Mouse (Mus musculus): ENCODE results near the gene Cbx5.

Cbx5 gene

GRCm38 (mm10) chr15:103239685-103240159 is at the start of gene Cbx5:
Cbx5 (minus strand) TSS chr15:103239816.
- DNase-seq (ENCODE audit: low spot score in 2 of 2): peak; percentile 91 to 95

GRCm38 (mm10) chr15:103285778-103286417 is 46.3 kb upstream of the Cbx5 start:
- no peak for DNase-seq (ENCODE audit: low spot score in 2 of 2)

GRCm38 (mm10) chr15:103284647-103285046 is 45.0 kb upstream of the Cbx5 start:
- no peak for DNase-seq (ENCODE audit: low spot score in 2 of 2)

DNA sequence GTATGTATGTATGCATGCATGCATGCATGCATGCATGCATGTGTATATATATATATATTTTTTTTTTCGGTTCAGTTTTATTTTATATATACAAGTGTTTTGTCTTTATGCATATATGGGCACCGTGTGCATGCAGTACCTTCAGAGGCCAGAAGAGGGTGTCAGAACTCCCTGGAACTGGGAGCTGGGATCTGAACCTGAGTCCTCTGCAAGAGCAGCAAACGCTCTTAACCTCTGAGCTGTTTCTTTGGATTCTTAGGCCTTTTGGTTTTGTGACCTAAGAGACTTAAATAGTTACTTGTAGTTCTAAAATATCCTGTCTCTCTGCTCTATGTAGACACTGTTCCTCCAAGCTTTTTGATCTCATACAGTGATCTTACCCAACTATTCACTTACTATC is 44.5 kb upstream of the Cbx5 start:
- DNase-seq (ENCODE audit: low spot score in 2 of 2): peak in 1 of 2 experiments; percentile 47

- no peak for DNase-seq (ENCODE audit: low spot score in 2 of 2)
Observed at GRCm38 (mm10) chr15:103281465-103282205, 42.0 kb upstream of the Cbx5 start.

GRCm38 (mm10) chr15:103280817-103281464 is 41.3 kb upstream of the Cbx5 start:
- DNase-seq (ENCODE audit: low spot score in 2 of 2): no peak

GRCm38 (mm10) chr15:103279750-103280149 is 40.1 kb upstream of the Cbx5 start:
- peak in 1 of 2 experiments; percentile 44 for DNase-seq (ENCODE audit: low spot score in 2 of 2)

DNA sequence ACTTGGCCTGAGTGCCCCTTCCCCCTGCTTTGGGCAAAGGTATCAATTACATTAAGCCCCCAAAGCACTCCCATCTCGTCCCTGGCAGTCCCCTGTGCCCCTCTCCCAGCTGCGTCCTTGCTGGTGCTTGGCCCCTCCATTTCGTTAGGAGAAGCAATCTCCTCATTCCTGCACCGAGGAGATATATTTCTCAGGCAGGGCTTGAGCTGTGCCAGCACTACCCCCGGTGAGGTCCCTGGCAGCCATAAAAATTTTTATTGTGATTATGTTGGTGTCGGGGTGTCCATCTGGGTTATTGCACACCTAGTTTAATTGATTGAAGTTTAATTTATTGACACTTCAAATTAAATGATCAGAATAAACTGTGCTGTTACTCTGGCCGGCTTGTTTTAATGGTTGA is 38.3 kb upstream of the Cbx5 start:
- no peak for DNase-seq (ENCODE audit: low spot score in 2 of 2)

- peak in 1 of 2 experiments; percentile 25 for DNase-seq (ENCODE audit: low spot score in 2 of 2)
Observed at GRCm38 (mm10) chr15:103275943-103276342, 36.3 kb upstream of the Cbx5 start.

- peak; percentile 89 to 95 for DNase-seq (ENCODE audit: low spot score in 2 of 2)
Observed at GRCm38 (mm10) chr15:103272419-103273279, 33.0 kb upstream of the Cbx5 start, which contains the start of gene Copz1. Copz1 (plus strand) TSS chr15:103272714.

- DNase-seq (ENCODE audit: low spot score in 2 of 2): no peak
Observed at GRCm38 (mm10) chr15:103268903-103269302, 29.3 kb upstream of the Cbx5 start.

GRCm38 (mm10) chr15:103264794-103265193 is 25.2 kb upstream of the Cbx5 start:
- DNase-seq (ENCODE audit: low spot score in 2 of 2): no peak

DNA sequence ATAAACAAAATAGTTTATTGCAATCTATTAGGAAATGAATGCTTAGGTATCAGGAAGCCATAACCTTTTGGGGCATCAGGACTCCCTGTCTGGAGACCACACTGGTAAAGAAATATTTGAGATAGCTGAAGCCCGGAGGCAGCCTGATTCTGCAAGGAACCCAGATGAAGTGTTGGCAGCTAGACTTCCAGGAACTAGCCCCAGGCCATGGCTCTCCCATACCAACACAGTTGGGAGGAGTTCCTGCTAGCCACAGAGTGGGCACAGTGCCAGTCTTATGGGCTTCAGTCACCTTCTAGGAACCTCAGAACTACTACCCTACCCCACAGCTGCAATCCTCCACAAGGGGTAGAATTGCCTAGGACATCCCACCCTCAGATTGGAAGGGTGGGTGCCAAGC is 20.4 kb upstream of the Cbx5 start:
- DNase-seq (ENCODE audit: low spot score in 2 of 2): no peak

DNA sequence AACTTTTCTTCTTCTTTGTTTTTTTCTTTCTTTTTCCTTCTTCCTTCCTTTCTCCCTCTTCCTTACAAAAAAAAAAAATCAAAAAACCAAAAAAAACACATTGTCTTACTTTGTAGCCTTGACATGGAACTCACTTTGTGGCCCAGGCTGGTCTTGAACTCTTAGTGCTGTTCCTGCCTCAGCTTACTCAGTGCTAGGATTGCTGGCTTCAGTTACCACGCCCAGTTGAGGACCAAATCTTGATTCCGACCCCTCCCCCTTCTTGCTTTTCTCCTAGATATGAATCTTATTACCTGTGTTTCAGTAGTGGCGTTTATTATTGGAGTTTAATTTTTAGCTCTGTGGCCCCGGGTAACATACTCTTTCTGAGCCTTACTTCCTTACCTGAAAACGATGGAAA is 19.5 kb upstream of the Cbx5 start:
- no peak for DNase-seq (ENCODE audit: low spot score in 2 of 2)

- DNase-seq (ENCODE audit: low spot score in 2 of 2): peak; percentile 64 to 66
Observed at GRCm38 (mm10) chr15:103257790-103258728, 18.4 kb upstream of the Cbx5 start, which contains the start of gene Nfe2. Nfe2 (minus strand) TSS chr15:103258403.

GRCm38 (mm10) chr15:103256210-103256986 is 16.8 kb upstream of the Cbx5 start:
- DNase-seq (ENCODE audit: low spot score in 2 of 2): no peak

DNA sequence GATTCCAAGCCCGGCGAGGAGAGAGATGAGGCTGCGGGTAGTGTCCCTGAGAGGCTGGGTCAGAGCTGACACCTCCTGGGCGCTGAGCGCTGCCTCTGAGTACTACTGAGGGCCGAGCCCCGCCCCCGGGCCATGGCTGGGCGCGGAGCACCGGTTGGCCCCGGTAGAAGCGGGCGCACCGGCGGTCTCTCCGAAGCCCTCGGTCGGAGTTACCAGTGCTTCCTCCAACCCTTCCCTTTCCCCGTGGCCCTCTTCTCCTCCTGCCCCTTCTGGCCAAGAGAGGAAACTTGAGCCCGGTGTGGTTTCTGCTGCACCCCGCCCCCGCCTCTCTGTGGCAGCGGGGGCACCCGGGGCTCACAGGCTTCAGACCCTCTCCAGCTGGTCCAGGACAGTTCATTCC is 15.6 kb upstream of the Cbx5 start:
- peak in 1 of 2 experiments; percentile 35 for DNase-seq (ENCODE audit: low spot score in 2 of 2)

GRCm38 (mm10) chr15:103253352-103253751 is 13.7 kb upstream of the Cbx5 start:
- no peak for DNase-seq (ENCODE audit: low spot score in 2 of 2)

- no peak for DNase-seq (ENCODE audit: low spot score in 2 of 2)
Observed at GRCm38 (mm10) chr15:103252660-103253059, 13.0 kb upstream of the Cbx5 start.

DNA sequence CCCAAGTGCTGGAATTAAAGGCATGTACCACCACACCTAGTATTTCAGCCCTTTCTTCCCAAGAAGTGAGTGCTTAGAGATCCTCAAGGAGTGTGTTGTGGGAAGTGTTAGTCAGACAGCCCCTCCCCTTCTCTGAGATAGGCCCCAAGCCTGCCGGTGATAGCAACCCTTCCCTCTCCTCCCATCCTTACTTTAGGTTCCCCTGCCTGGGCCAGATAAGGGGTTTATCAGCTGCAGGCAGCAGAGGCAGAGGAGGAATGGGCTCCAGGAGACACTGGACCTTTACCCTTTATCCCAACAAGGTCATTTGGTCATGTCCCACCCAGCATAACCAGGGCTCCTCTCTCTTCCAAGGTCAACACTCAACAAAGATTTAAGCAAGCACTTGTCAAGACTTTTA is 12.0 kb upstream of the Cbx5 start:
- DNase-seq (ENCODE audit: low spot score in 2 of 2): no peak

Data from thymus, postnatal 10 days (tissue).